Mouse (Mus musculus) embryonic fibroblast, embryonic 13.5 days (primary cell): Measurements from ENCODE around the gene Gm9821.

Experiments used
- CTCF ChIP-seq: IDR thresholded peaks from 2 replicates; pipeline ENCODE4 v1.5.1; 2011; ENCODE audit warnings: mild to moderate bottlenecking, control low read depth, low read length, moderate library complexity, borderline replicate concordance; ENCODE audit not compliant: insufficient read depth
- POLR2A ChIP-seq: IDR thresholded peaks from 2 replicates; pipeline ENCODE4 v1.6.1; 2011; ENCODE audit warnings: low read depth, mild to moderate bottlenecking, control low read depth, low read length, moderate library complexity

DNA sequence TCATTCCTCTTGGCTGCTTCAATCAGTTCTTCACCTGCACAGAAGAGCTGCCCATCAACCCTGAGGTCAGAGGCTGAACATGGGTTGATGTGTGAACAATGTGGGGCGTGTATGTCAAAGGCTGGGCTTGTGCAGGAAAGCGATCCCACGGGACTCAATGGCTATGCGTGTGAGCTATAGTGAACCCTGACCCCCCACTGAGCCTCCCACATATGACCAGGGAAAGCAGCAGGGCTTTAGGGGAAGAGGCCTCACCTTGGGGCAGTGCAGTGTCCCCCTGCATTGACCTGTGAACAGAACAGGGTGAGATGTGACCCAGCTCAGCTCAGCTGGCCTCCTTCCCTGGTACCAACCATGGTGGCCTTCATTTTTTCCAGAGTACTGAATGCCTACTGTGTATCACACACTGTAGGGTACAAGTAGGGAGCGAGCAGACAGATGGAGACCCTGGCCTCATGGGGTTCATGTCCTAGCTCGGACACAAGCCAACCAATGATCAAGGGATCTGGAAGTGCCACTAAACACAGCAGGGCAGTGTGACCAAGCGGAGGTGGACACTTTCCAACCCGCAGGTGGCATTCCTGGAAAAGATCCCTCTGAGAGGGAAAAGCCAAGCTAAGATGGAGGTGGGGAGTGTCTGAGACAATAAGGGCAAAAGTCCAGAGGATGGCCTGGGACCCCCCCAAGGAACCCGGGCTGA is 10.5 kb upstream of the Gm9821 start:
- TF ChIP-seq CTCF (no peak), POLR2A (no peak)
